Mouse (Mus musculus) heart, embryonic 14.5 days (tissue): ENCODE measurements around the gene Rpl5. TPM values are rescaled to one million over a fixed set of nuclear protein-coding genes. Genes with fewer than 3 reads are reported as not detected.

Source experiments
- ATAC-seq: fragments of 200-750 bp; cut with Nextera tagmentation; 2 replicates; pipeline ENCODE4 v1.8.0; 2017; ENCODE audit warnings: low read depth, moderate TSS enrichment; ENCODE audit not compliant: insufficient number of reproducible peaks, insufficient read depth, low FRiP score
- H3K27ac ChIP-seq, 2 experiments: fragments of 200-500 bp in 1 of 2; fragments of 300-500 bp in 1 of 2; sonication (generic) in 1 of 2; replicated peaks in 1 of 2; 2 replicates each; pipeline ENCODE4 v1.5.1; 2012 to 2014; ENCODE audit warnings: low read depth in 2 of 2, low read length in 2 of 2, control low read depth in 1 of 2, mild to moderate bottlenecking in 1 of 2, mixed read lengths in 1 of 2; ENCODE audit not compliant: control insufficient read depth in 1 of 2, insufficient read depth in 1 of 2
- H3K27me3 ChIP-seq: fragments of 300-500 bp; sonication (generic); 2 replicates; pipeline ENCODE4 v1.6.1; 2014; ENCODE audit warnings: mild to moderate bottlenecking, low read length, control low read depth; ENCODE audit not compliant: control insufficient read depth, insufficient read depth
- H3K36me3 ChIP-seq: fragments of 300-500 bp; sonication (generic); 2 replicates; pipeline ENCODE4 v1.6.1; 2014; ENCODE audit warnings: mild to moderate bottlenecking, control low read depth, low read length, mixed read lengths; ENCODE audit not compliant: control insufficient read depth, insufficient read depth
- H3K4me1 ChIP-seq, 2 experiments: fragments of 200-500 bp in 1 of 2; fragments of 300-500 bp in 1 of 2; sonication (generic) in 1 of 2; 2 replicates each; pipeline ENCODE4 v1.6.1; 2012 to 2014; ENCODE audit warnings: low read length in 2 of 2, control low read depth in 1 of 2, mixed read lengths in 1 of 2; ENCODE audit not compliant: control insufficient read depth in 2 of 2, insufficient read depth in 2 of 2
- H3K4me2 ChIP-seq: fragments of 300-500 bp; sonication (generic); 2 replicates; pipeline ENCODE4 v1.6.1; 2014; ENCODE audit warnings: mild to moderate bottlenecking, low read length
- H3K4me3 ChIP-seq, 2 experiments: fragments of 200-500 bp in 1 of 2; fragments of 300-500 bp in 1 of 2; sonication (generic) in 1 of 2; 2 replicates each; pipeline ENCODE4 v1.5.1; 2012 to 2014; ENCODE audit warnings: low read length in 2 of 2, mild to moderate bottlenecking in 2 of 2, control low read depth in 1 of 2, low read depth in 1 of 2, moderate library complexity in 1 of 2; ENCODE audit not compliant: control insufficient read depth in 1 of 2, insufficient read depth in 1 of 2
- H3K9ac ChIP-seq: fragments of 300-500 bp; sonication (generic); 2 replicates; pipeline ENCODE4 v1.6.1; 2014; ENCODE audit warnings: mild to moderate bottlenecking, low read length
- H3K9me3 ChIP-seq: fragments of 300-500 bp; sonication (generic); 2 replicates; pipeline ENCODE4 v1.6.1; 2016; ENCODE audit warnings: low read length, control low read depth; ENCODE audit not compliant: control insufficient read depth
- WGBS: fragments of 180-500 bp; shearing (Covaris S2); extraction: QIAGEN DNeasy Blood & Tissue Kit; methylation state at CpG from one replicate; pipeline ENCODE4 v1.1.7; 2014; 5-methylcytosine and 5-hydroxymethylcytosine counted together
- polyA plus RNA-seq: library from polyadenylated mRNA; unstranded; fragments of >200 nt; fragmentation: Nextera tagmentation; extraction: Ambion mirVana; gene quantifications from 2 replicates; pipeline ENCODE4 v1.2.1, GENCODE M21; 2014

Rpl5 gene
- polyA plus RNA-seq, 1 experiment from 2014 or later = 47.3 TPM

- peak; percentile 63 for ATAC-seq
- H3K9me3 ChIP-seq = no peaks in the 10 kb centered on the region
- WGBS = under 1% methylated on average over 62 of the region's 82 CpGs
- H3K4me2 ChIP-seq = peak overlapping the region; percentile 73
- peak overlapping the region; percentile 84 to 91 for H3K4me3 ChIP-seq
- H3K9ac ChIP-seq = peak overlapping the region; percentile 92
- peaks cover 12 to 42% of the 10 kb centered on the region in 2 experiments for H3K4me1 ChIP-seq
- H3K27ac ChIP-seq = peak overlapping the region; percentile 95 to 97
- H3K36me3 ChIP-seq = no peaks in the 10 kb centered on the region
- H3K27me3 ChIP-seq = no peaks in the 10 kb centered on the region
Measured at GRCm38 (mm10) chr5:107867970-107868904, 32.1 kb upstream of the Rpl5 start.

GRCm38 (mm10) chr5:107868905-107869424, 31.3 kb upstream of the Rpl5 start:
- H3K9ac ChIP-seq = peak overlapping the region; percentile 92
- peak overlapping the region; percentile 73 for H3K4me2 ChIP-seq
- ATAC-seq = peak; percentile 95
- peak overlapping the region; percentile 95 to 97 for H3K27ac ChIP-seq
- H3K9me3 ChIP-seq = no peaks in the 10 kb centered on the region
- H3K4me1 ChIP-seq = peaks cover 12 to 47% of the 10 kb centered on the region in 2 experiments
- under 1% methylated on average over 55 of the region's 58 CpGs for WGBS
- peak overlapping the region; percentile 84 to 91 for H3K4me3 ChIP-seq
- no peaks in the 10 kb centered on the region for H3K36me3 ChIP-seq
- no peaks in the 10 kb centered on the region for H3K27me3 ChIP-seq

- Histone ChIP-seq H3K4me3 (peak overlapping the region in 1 of 2 experiments; percentile 91; a peak in 1 of 4 replicates), H3K27ac (no peak overlapping the region), H3K4me2 (peak overlapping the region; percentile 73), H3K27me3 (no peaks in the 10 kb centered on the region), H3K9me3 (no peaks in the 10 kb centered on the region), H3K4me1 (peaks cover 12 to 50% of the 10 kb centered on the region in 2 experiments), H3K36me3 (no peaks in the 10 kb centered on the region), H3K9ac (no peak overlapping the region)
- WGBS = 63% methylated on average over 2 of the region's 2 CpGs
- no peak for ATAC-seq
Measured at GRCm38 (mm10) chr5:107869701-107870100, 30.6 kb upstream of the Rpl5 start.

- H3K4me1 ChIP-seq = peaks cover 6 to 38% of the 10 kb centered on the region in 2 experiments
- WGBS = 85% methylated on average over 6 of the region's 6 CpGs
- ATAC-seq = no peak
- peak overlapping the region; percentile 14 for H3K9ac ChIP-seq
- H3K27ac ChIP-seq = peak overlapping the region; percentile 94 to 98
- H3K27me3 ChIP-seq = no peaks in the 10 kb centered on the region
- no peaks in the 10 kb centered on the region for H3K36me3 ChIP-seq
- no peaks in the 10 kb centered on the region for H3K9me3 ChIP-seq
- H3K4me3 ChIP-seq = no peak overlapping the region
- peak overlapping the region; percentile 46 for H3K4me2 ChIP-seq
Measured at GRCm38 (mm10) chr5:107873330-107873729, 27.0 kb upstream of the Rpl5 start.

GRCm38 (mm10) chr5:107873886-107874302, 26.4 kb upstream of the Rpl5 start:
- Histone ChIP-seq H3K36me3 (no peaks in the 10 kb centered on the region), H3K9ac (peak overlapping the region; percentile 14), H3K4me3 (0 out of 4 replicates have a peak overlapping the region, but pooled peaks have one; percentile 19 to 26), H3K27ac (peak overlapping the region; percentile 94 to 98), H3K4me2 (peak overlapping the region; percentile 46), H3K4me1 (peaks cover 6 to 38% of the 10 kb centered on the region in 2 experiments), H3K9me3 (no peaks in the 10 kb centered on the region), H3K27me3 (no peaks in the 10 kb centered on the region)
- 26% methylated on average over 7 of the region's 7 CpGs for WGBS
- no peak for ATAC-seq

- ATAC-seq = no peak
- Histone ChIP-seq H3K4me1 (peaks cover 6 to 35% of the 10 kb centered on the region in 2 experiments), H3K4me3 (peak within 1 kb of the TSS; percentile 19 to 26; a peak in 1 of 4 replicates), H3K9me3 (no peaks in the 10 kb centered on the region), H3K9ac (peak within 1 kb of the TSS; percentile 14), H3K27me3 (no peaks in the 10 kb centered on the region), H3K4me2 (peak within 1 kb of the TSS; percentile 46), H3K36me3 (no peaks in the 10 kb centered on the region), H3K27ac (peak within 1 kb of the TSS; percentile 94 to 98)
- WGBS = 25% methylated on average over 4 of the region's 4 CpGs
Measured at GRCm38 (mm10) chr5:107874561-107875260, 25.6 kb upstream of the Rpl5 start, which contains the start of gene Evi5. TSS of gene Evi5 (minus strand) at chr5:107875107.

GRCm38 (mm10) chr5:107875261-107875611, 25.1 kb upstream of the Rpl5 start:
- peak overlapping the region in 1 of 2 experiments; percentile 94; a peak in 2 of 4 replicates for H3K27ac ChIP-seq
- 0 out of 2 replicates have a peak overlapping the region, but pooled peaks have one; percentile 14 for H3K9ac ChIP-seq
- H3K4me1 ChIP-seq = peaks cover 6 to 35% of the 10 kb centered on the region in 2 experiments
- no peaks in the 10 kb centered on the region for H3K9me3 ChIP-seq
- H3K4me3 ChIP-seq = no peak overlapping the region
- no peaks in the 10 kb centered on the region for H3K36me3 ChIP-seq
- no peaks in the 10 kb centered on the region for H3K27me3 ChIP-seq
- ATAC-seq = no peak
- H3K4me2 ChIP-seq = peak overlapping the region; percentile 46
